Mouse (Mus musculus) embryo, embryonic 11 days (tissue): ENCODE measurements around the gene Sun2.

Experiments used
- DNase-seq: peaks from one replicate; pipeline ENCODE4 v3.0.0-alpha.2; 2015

Gene Sun2

DNA sequence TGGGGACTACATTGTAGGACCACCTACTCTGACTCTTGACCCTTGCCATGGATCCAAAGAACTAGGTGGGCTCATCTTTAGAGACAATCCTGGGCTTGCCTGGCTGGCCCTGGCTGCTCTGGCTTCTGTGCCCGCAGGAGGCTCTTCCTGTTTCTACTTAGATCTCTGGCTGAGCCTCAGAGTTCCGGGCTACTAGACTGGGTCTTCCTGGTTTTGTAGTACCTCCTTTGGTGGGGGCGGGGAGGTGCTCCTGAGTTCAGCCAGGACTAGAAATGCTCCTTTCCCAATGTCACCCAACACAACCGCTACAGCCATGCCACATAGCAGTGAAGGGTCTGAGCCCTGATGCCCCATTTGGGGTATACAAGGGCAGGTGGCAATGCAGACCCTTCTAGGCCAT lies 21.5 kb downstream of the Sun2 start:
- DNase-seq, result no peak

DNA sequence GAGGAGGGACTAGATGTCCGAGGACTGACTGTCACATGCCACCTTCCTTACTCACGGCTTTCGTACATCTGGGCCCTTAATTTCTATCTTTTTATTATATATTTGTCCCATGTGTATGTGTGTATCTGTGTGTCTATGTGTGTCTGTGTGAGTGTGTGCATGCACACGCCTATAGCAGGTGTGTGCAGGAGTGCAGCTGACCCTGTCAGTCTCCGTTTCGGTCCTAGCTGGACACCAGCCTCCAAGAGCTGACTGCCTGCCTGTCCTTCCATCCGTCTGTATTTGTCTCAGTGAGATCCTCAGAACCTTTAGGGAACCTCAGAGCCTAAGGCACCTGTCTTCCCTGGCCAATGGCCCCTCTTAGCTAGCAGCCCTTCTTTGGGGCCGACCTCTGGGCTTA lies 22.1 kb downstream of the Sun2 start:
- no peak for DNase-seq

DNA sequence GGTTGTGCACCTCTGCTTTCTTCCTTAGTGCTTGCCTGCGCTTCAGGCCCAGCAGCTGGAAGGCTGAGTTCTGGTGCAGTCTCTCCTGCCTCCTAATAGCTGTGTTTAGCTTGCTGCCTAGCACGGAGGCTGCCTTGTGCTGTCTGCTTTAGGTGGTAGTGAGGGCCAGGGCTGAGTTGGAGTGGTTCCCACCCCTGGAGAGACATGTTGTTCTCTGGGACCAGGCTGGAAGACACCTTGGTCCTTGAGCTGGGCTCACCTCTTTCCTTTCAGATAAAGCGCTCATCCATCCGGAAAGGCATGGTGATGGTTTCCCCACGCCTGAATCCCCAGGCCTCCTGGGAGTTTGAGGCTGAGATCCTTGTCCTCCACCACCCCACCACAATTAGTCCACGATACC lies 25.6 kb downstream of the Sun2 start:
- no peak for DNase-seq

DNA sequence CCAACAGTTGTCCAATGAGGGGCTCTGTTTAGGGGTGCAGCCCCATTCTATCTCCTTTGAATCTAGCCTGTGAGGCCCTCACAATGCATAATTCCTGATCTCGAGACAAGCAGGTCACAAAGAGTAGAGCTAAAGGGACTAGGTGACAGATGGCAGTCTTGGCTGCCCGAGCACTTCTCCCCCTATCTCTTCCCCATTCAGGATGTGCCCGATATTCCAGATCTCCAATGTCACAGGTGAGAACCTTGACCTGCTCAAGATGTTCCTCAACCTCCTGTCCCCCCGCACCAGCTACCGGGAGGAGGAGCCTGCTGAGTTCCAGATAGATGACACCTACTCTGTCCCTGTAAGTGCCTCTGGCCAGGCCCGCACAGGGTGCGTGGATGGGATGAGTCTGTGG lies 26.7 kb downstream of the Sun2 start:
- no peak for DNase-seq

DNA sequence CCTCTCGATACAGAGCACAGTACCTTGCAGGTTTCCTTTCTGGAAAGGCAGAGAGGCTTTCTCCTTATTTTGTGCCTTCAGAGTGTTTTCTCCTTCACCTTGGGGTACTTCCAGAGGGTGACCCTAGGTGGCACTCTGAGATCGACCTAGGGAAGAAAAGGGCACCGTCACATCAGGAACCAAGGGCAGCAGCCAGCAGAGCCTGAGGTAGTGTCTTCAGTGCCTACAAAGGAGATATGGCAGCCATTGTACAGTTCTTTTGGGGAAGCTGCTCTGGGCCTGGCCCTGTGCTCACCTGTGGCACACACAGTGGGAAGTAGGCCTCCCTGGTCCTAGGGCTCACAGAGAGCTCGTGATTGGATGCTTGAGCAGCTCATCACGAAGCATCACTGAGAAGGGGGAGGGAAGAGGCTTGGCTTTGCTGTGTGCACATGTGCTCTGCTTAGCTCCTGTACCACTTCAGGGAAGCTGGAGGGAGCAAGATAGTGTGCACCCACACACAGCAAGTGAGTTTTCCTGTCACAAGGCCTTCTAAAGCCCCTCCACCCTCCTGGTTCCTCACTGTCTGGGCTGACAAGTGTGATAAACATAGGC lies 34.0 kb downstream of the Sun2 start:
- DNase-seq, result no peak

DNA sequence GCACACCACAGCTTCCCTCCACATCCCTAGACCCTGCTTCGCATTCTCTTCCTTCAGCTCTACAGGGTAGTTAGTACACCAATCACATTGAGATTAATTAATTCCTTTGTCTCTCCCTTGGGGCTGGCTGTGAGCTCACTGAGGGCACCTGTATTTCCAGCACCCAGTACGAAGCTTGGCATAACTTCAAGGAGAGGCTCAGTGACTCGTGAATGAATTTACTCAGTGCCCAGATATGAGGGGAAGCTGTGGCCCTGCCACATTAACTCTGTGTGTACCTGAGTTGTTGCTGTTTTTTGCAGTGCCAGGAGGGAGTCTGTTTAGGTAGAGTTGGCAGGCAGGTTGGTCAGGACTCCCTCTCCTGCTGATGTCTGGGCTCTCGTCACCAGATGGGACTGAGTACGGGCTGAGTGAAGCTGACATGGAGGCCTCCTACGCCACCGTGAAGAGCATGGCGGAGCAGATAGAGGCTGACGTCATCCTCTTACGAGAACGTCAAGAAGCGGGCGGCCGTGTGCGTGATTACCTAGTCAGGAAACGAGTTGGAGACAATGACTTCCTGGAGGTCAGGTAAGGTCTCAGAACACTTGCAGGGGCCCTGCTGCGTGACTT lies 35.6 kb downstream of the Sun2 start:
- DNase-seq, result no peak

DNA sequence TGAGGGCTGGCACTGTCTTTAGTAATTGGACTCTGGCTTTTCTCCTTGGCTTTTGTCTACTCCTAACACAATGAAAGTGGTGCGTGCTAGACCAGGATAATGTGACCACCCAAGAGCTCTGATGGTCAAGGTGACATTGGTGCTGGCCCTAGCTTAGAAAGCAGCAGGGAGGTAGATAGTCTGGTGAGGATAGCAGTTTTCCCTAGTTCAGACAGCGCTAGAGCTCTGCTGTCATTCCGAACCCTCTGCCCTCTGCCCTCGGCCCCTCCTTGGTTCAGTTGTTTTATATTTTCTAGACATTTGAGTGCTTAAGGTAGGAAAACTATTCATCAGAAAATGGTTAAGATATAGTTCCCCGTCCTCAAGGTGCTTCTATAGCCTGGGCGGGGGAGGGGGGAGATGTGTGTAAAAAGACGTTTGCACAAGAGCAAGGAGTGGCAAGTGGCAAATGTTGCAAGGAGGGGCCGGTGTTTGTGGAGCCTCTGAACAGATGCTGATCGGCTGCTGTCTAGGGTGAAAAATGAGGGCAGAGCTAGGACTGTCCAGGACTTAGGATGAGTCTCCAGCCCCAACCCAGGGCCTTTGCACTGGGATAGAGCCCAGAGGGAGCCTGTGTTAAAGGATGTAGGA lies 44.7 kb downstream of the Sun2 start:
- DNase-seq, result no peak

DNA sequence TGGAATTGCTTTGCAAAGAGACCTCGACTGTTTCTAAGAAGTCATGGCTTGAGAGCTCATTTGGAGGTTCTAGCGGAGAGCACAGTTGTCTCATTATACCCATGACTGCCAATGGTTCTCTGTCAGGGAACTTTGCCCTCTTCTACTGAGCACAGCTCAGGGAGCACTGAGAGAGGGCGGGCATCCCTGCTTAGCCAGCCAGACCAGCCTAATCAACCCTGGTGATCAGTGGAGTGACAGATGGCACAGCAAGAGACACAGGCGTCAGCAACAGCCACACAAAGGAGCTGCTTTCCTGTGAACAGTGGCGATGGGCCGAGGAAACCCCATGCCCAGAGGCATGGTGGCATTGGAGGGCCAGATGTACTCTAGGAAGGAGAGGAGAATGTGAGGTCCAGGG lies 45.3 kb downstream of the Sun2 start:
- no peak for DNase-seq

DNA sequence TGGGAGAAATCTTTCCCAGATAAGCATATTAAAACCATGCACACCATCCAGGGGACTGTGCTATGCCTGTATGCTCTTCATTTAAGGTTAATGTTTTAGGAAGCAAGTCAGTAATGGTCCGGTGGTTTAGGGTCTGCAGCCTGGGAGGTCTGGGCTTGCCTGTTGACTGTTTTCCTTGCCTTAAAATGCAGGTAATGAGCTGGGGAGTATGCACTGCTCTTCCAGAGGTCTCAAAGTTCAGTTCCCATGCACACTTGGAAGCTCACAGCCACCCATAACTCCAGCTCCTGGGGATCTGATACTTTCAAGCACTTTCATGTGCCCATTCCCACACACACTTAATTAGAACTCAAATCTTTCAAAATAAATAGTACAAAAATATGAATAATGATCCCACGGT lies 45.8 kb downstream of the Sun2 start:
- no peak for DNase-seq

DNA sequence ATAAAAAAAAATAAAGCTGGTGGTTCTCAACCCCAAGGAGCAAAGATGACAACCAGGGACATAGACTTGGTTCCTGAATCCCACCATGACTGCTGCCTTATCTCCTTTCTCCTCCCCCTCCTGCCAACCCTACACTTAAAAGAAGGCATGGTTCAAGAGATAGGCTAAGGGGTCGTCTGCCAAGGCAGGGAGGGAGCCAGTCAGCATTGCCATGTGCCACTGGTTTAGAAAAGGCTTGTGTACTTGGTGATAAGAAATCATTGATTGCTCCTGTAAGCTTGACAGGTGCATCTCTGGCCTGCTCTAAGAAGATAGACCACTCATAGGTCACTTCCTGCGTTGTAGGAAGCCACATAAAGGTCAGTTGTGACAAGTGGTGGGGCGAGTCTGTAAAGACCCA lies 46.8 kb downstream of the Sun2 start:
- DNase-seq, result no peak

DNA sequence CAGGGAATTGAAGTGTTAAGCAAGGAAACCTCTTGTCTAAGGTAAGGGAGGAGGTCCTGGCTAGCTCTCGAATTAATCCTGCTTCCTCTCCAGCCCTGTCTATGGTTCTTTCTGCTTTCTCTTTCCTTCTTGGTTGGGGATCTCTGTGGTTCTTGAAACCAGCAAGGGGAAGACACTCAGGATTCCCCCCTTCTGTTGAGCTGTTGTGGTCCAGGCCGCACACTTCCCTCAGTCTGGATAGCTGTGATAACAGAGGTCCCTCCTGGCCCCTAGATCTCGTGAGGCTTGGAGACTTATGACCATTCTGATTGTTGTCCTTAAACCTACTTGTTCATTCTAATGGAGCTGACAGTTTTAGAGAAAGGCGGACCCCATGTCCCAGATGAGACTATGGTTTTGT lies 47.8 kb downstream of the Sun2 start:
- DNase-seq, result no peak

DNA sequence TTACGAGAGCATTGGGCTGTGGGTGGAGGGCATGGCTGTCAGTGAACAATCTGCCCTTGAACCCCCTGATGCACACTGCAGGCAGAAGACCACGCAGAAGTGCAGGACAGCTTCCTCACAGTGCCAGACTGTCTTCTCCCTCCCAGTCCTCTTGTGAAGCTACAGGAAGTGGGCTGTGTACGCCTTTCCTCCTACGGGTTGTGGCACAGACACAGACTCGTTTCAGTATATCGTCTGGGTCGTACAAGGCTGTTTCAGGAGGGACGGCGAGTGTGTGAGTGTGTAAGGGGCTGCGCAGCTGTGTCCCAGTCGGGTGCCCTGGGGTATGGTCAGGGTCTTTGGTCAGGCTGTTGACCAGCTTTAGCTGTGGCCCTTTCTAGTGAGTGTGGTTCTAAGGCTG lies 48.6 kb downstream of the Sun2 start:
- DNase-seq, result no peak

DNA sequence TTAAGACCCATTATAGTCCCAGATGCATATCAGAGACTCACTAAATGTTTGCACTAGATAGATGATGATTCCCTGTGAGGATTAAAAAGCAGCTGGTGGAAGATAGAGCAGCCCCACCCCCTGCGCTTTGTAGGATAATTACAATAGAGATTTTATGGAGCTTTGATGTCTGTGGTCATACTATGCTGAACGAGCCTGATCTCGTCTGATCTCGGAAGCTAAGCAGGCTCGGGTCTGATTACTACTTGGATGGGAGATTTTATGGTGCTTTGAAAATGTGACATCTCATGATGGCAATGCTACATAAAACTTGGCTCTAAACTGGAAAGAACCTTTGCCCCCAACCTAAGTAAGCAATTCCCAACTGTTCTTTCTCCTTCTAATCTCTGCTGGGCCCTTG lies 50.0 kb downstream of the Sun2 start:
- no peak for DNase-seq

DNA sequence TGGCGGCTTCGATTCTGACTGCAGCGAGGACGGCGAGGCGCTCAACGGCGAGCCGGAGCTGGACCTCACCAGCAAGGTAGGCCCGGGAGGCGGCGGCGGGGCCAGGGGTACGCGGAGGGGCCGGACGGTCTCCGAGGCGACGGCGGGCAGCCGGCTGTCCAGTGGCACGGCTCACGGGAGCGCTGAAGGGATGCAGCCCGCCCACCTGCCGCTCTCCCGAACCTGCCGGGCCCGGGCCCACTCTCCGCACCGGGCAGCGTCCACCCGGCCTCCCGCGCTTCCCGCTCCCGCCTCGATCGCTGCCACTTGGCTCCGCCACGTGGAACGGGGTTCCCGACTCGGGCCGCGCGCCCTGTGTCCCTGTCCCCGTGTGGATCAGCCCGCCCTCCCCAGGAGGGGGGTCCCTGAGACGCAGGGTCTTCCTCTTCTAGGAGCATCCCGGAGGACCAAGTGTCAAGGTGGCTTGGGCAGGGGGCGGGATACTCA lies 51.3 kb downstream of the Sun2 start:
- DNase-seq, result peak; percentile 58

DNA sequence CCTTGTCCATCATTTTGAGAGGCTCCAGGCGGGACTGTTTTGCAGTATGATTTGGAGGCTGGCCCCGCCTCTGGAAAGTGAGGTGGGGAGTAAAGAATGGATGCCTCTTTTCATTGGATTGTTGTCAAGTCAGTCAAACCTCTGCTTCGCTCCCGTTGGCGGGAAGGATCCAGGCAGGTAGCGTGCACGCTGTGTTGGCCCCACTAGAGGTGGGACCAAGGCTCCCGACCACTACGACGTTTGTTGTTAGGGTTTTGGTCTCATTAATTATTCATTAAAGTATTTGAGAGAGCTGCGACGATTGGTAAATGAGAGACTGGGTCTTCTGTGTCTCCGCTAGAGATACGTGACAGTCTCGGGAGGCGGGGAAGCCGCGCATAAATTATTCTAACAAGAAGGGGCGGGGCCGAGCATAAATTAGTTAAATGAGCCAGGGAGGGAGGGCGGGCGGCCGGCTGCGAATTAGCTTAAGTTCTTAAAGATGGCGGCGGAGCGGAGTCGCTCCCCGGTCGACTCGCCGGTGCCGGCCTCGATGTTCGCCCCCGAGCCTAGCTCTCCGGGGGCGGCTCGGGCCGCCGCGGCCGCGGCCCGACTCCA lies 51.8 kb downstream of the Sun2 start, which contains the start of gene Gtpbp1:
Gene Gtpbp1 (plus strand): TSS at position 420 of the 597 bp plus-strand sequence.
- peak; percentile 99 for DNase-seq

DNA sequence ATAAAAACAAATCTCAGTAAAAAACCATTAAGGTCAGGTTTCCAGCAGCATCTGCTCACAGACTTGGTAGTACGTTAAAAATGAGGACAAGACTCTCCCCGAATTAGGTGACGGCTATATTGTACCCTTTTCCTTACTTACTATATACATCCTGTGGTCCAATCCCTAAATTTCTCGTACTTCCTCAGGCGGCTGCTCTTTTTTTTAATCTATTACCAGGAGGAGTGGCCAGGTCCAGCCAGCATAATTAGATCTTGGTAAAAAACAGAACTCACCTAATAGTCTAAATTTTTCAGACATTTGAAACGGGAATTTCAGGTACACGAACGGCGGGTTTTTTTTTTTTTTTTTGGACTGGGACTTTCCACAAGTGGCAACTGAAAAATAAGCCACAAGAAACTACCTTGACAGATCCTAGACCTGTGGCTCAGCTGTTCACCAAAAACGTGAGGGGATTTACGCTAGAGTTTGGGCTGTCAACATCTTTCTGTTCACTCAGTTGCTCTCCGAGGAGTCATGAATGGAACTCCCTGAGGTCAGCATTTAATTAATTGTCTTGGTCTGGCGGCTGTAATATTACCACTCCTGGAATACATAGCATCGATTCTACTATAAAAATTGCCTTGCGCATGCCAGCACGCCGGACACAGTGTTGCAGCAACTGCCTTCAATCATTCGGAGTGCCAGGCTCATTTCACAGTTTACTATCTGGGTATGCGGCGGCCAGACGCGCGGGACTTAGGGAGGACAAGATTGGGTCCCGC lies 52.5 kb downstream of the Sun2 start:
- no peak for DNase-seq

DNA sequence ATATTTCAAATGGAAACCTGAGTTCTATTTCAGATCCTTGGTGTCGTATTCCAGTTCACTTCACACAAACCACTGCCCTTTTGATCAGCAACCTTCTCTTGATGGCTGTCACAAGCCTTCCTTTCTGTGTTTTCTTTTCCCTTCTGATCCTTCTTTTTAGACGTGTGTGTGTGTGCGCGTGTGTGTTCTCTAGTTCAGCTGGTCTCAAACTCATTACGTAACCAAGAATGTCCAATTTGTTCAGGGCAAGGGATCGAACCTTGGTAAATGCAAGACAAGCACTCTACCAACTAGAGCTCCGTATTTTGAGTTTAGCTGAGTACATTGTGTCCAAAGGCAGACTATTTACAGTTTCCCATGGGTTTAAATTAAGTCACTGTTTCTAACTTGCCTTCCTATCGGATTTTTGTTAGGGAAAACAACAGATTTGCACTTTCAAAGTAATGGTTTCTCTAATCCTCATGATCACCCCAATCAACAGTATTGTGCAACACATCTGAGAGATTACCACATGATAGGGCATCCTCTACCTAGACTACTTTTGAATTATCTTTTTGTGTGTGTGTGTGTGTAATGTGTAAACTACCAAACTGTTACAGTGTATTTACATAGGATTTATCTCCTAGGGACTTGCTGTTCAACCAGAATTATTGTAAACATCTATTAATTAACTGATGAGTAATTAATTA lies 53.9 kb downstream of the Sun2 start:
- no peak for DNase-seq

DNA sequence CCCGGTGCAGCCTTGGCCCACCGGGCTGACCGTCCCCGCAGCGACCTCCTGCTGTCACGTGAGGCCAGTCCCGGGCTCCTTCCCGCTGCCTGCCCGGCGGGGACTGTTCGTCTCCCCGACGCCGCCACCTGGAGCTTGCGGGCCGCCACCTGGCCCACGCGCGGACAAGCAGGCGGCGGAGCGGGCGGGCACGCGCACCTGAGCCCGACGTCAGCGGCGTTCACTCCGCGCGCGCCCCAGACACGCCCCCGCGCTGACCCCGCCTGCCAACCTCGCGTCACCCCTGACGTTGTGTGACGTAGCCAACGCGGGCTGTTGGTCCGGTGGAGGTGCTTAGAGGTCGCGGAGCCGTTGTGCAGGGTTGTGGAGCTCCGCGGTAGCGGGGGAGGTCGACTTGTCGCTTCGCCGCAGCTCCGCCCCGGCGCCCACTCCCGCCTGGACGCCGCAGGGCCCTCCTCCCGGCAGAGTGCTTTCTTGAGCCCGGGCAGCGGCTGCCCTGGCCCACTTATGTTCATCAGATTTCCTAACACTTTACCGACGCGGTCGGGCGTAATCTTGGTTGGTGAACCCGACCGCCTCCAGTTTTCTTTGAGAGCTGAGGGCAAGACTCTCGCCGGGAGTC lies 54.6 kb downstream of the Sun2 start, which contains the start of gene Josd1:
Gene Josd1 (minus strand): TSS at position 274 of the 622 bp plus-strand sequence.
- peak; percentile 95 for DNase-seq

DNA sequence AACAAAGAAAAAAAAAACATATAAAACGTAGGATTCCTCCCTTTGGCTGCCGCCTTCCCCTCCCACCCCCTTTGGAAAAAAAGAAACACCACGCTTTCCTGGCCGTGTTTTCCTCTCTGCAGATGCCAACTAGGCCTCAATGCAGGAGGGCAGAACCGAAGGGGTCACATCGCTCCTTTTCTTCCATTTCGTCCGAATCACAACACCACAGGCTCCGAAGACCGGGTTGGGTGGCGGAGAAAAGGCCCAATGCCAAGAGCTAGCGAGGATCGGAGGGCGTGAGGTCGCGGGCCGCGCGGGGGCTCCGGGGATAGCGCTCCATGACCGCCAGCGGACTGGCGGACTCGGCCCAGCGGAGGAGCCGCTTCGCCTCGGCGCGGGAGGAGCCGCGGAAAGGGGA lies 55.2 kb downstream of the Sun2 start:
- DNase-seq, result no peak

DNA sequence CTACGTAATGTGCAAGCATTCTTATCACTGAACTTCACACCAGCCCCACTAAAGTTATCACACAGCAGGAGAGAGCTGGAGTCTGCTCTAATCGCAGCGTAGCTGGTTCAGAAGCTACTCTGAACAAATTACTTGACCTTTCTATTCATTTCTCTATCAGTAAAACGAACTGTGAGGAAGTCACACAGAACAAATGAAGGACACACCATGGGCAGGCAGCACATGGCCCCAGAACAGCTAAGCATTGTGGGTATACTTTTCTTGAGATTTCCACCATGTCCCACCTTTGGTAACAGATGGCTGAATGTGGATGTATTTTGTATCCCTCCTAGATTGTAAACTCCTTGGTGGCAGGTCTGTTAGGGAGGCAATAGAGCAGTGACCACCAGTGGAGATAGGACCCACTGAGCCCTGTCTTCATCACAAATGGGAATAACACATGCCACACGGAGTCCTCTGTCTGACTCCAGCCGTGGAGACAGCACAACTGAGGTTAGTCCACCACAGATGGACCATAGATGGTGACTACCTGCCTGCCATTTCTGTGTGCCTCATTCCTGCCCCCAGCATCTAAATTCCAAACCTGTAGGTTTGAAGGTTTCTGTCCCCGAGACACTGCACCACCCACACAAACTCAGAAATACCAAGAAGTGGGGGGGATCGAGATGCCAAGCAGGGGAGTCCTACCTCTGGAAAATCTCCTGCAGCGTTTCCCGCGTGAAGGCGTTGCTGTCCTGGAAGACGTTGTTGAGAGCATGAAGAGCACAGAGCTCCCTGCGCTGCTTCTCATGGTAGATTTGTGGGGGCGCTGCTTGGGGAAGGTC lies 56.1 kb downstream of the Sun2 start:
- no peak for DNase-seq

DNA sequence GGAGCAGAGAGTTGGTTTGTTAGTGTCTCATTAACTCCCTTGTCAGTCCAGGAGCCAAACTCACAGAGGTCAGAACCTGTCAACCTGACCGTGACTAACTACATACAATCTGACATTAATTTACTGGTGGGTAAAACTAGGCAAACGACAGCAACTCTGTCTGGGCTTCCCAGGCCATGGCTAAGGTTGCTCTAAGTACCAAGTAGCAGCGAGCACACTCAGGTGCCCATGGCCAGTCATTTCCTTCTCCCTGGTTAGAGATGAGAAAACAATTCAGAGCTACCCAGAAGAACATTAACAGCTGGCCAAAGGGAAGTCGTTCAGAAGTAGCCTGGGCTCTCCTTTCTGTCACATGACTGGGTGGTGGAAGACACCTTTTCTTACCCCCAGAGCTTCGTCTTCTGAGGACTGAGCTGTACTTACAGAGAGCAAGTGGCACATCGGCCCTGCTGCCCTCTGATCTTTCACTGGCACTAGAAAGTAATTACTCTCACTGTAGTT lies 57.1 kb downstream of the Sun2 start:
- no peak for DNase-seq
